Mouse (Mus musculus) liver, embryonic 14.5 days (tissue): ENCODE results near the gene Col23a1.

Experiments
- CTCF ChIP-seq: IDR thresholded peaks from 2 replicates; pipeline ENCODE4 v1.5.1; 2016; ENCODE audit warnings: antibody characterized with exemption, low read depth, control low read depth
- EP300 ChIP-seq: IDR thresholded peaks from 2 replicates; pipeline ENCODE4 v1.6.1; 2016; ENCODE audit warnings: antibody characterized with exemption, low read depth

DNA sequence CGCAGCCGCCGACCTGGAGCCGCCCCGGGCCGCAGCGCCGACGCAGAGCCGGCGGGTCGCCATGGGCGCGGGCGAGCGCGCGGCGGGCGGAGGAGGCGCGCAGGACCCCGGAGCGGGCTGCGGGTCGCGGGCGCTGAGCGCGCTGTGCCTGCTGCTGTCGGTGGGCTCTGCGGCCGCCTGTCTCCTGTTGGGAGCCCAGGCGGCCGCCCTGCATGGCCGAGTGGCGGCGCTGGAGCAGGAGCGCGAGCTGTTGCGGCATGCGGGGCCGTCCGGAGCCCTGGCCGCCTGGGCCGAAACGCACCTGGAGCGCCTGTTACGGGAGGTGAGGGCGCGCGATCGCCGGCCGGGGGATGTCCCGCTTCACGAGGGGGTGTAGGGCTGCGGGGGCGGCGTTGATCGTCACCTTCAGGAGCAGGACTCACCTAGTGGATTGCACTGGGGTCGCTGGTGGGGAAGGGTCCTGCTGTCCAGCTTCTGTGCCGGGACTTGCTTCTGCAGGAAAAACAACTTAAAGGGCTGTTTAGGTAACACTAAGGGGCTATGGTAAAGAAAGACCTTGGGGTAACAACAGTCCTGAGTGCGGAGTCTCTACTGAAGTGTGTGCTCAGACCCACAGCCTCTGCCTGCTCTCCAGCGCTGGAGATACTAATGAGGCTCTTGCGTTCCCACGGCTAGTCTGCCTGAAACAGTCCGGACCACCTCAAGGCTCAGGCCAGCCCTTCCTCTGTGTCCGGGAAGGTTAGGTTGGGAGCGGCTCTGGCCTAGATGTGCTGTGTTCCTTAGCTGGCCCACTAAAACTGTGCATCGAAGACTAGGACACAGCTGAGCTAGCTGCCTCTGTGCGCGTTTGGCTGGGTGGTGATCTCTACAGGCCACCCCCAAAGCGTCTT lies 591 bp downstream of the Col23a1 start:
- TF ChIP-seq EP300: no peak
- no peak for TF ChIP-seq CTCF
